Mouse (Mus musculus) thymus, postnatal 36 days (tissue): Measurements from ENCODE around the gene Aox2.
"Not testable (repeated sequence)": the region's sequence is repeated elsewhere in the genome, so short reads cannot be mapped to it uniquely, and the experiment has no call there.

Experiments
- DNase-seq, 2 experiments: peaks; one replicate each; pipeline ENCODE4 v3.0.0; 2022; ENCODE audit warnings: mixed read lengths in 2 of 2

Aox2 gene

GRCm38 (mm10) chr1:58353238-58353893 lies 75.2 kb downstream of the Aox2 start:
- DNase-seq: no peak

GRCm38 (mm10) chr1:58358958-58359901 lies 81.1 kb downstream of the Aox2 start:
- no peak for DNase-seq

- DNase-seq: no peak
Measured at GRCm38 (mm10) chr1:58362296-58362695, 84.2 kb downstream of the Aox2 start.

DNA sequence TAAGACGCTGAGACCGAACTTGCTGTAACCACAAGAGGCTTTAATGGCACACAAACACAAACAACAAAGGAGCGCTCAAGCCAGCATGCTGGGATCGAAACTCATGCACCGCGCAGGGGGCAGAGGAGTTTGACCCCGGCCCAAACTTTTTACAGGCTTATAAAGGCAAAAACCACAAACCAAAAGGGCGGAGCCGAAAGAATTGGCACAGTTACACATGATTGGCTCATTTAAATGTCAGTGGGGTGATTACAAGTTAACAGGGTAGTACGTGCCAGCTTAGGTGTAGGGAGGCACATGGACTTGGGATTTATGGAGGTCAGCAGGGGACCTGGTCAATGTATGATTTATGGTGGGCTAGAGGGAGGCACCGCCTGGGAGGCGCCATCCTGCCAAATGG lies 86.4 kb downstream of the Aox2 start:
- no peak for DNase-seq

DNA sequence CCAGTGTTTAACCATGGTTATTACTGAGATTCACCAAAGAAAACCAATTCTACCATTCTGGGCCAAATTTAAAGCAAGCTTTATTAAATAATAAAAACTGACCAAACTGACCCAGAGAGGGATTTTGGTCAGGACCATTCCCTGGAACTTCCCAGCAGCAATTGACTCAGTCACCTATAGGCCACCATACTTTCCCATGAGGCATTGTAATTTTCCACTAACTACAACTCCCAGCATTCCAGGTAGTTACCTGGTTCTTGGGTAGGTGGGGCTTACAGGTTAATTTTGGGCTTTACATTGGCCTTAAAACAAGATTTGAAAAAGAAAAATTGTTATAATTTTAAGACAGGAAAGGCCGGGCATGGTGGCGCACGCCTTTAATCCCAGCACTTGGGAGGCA lies 87.7 kb downstream of the Aox2 start:
- no peak for DNase-seq

- DNase-seq: no peak
Measured at GRCm38 (mm10) chr1:58366737-58367471, 88.8 kb downstream of the Aox2 start.

DNA sequence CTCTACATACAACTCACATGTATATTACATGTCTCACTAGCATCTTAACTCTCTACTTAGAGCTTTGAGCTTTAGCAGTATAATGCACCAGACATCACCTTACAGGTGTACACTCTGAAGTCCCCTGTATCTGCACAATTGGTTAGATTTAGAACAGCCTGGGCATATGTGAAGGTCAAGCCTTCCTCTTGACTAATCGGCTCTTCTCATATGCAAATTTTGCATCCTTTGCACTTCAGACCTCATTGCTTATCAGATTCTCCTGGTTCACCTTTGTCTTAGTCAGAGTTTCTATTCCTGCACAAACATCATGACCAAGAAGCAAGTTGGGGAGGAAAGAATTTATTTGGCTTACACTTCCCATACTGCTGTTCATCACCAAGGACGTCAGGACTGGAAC lies 91.6 kb downstream of the Aox2 start:
- DNase-seq: no peak

DNA sequence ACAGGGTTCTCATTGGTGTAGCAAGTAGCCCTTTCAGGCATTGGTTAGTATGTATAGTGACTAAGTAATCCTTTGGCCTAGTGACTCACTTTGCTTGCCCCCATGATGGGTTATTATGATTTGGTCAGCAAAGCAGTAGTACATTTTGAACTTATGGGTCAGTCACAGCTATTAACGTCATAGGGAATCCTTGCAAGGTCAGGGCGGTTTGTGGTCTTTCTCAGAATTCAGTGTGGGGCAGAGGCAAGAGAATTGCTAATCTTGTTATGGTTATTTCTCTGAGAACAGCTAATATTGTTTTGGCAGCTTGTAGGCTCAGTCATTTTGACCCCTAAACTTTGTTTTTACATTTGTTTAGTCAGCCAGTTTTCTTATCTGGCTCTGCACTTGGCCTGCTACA lies 96.1 kb downstream of the Aox2 start:
- DNase-seq: not testable (repeated sequence)

DNA sequence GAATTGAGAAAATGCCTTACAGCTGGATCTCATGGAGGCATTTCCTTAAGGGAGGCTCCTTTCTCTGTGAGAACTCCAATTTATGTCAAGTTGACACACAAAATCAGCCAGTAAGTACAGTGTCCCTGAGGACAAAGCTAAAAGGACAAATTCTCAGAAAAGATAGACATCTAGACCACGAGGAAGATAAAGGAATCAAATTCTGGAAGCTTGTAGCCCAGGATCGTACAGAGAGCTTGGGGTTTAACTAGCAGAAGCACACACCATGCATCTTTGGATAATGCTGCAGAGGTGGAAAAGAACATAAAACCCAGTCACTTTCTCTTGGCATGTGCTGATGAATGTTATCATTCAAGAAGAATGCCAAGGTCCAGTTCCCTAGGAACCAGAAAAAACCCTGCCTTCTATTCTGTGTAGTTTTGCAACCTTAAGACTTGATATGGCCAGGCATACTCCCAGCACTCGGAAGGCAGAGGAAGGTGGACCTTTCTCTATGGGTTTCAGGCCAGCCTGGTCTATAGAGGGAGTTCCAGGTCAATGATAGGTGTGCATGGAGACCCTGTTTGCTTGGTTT lies 97.5 kb downstream of the Aox2 start:
- DNase-seq: no peak

GRCm38 (mm10) chr1:58382586-58383281 lies 104.6 kb downstream of the Aox2 start:
- DNase-seq: no peak

GRCm38 (mm10) chr1:58391421-58392267 lies 113.5 kb downstream of the Aox2 start:
- no peak for DNase-seq

DNA sequence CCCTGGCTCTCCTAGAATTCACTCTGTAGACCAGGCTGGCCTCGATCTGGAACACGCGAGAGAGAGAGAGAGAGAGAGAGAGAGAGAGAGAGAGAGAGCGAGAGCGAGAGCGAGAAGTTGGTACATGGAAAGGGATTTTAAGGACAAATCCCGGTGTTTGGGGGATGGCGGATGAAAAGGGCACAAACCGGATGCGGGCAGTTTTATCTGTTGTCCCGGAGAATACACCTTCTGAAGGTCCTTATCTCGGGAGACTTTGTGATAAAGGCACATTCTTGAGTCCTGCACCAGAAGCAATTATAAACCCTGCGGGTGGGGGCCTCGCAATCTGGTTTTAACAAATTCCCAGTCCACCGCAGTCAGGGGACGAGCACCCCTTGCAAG lies 114.1 kb downstream of the Aox2 start:
- no peak for DNase-seq

- peak; percentile 93 to 96 for DNase-seq
Measured at GRCm38 (mm10) chr1:58392652-58393283, 114.6 kb downstream of the Aox2 start, which contains the start of gene Bzw1. TSS of gene Bzw1 (plus strand) at chr1:58392898.

GRCm38 (mm10) chr1:58393284-58394195 lies 115.4 kb downstream of the Aox2 start:
- peak; percentile 44 to 60 for DNase-seq

- DNase-seq: no peak
Measured at GRCm38 (mm10) chr1:58395341-58395740, 117.2 kb downstream of the Aox2 start.

GRCm38 (mm10) chr1:58396179-58396578 lies 118.1 kb downstream of the Aox2 start:
- DNase-seq: no peak

DNA sequence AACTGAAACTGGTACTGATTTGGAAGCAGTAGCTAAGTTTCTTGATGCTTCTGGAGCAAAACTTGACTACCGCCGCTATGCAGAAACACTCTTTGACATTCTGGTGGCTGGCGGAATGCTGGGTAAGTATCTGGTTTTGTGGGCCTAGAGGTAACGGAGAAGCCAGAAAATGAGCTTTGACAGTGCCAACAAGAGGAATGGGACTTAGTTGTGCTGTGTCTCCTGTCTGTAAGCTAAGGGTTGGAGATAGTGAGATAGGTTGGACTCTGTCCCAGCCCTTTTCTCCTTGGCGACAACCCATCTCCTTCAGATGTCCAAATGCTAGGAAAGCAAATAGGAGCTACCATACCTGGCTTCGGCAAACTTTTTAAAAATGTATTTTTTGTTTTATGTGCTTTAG lies 119.6 kb downstream of the Aox2 start:
- DNase-seq: no peak

DNA sequence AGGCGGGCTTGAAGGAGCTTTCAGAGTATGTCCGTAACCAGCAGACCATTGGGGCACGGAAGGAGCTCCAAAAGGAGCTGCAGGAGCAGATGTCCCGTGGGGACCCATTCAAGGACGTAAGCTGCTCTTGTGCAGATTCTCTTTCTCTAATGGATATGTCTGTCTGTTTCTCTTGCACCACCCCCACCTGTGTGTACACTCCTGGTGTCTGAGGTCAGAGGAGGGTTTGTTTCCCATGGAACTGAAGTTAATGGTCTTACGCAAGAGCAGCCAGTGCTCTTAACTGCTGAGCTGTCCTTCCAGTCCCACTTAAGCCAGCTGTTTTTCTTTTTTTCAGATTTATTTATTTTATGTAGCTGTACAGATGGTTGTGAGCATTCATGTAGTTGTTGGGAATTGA lies 123.3 kb downstream of the Aox2 start:
- DNase-seq: no peak

GRCm38 (mm10) chr1:58403745-58404144 lies 125.6 kb downstream of the Aox2 start:
- no peak for DNase-seq

DNA sequence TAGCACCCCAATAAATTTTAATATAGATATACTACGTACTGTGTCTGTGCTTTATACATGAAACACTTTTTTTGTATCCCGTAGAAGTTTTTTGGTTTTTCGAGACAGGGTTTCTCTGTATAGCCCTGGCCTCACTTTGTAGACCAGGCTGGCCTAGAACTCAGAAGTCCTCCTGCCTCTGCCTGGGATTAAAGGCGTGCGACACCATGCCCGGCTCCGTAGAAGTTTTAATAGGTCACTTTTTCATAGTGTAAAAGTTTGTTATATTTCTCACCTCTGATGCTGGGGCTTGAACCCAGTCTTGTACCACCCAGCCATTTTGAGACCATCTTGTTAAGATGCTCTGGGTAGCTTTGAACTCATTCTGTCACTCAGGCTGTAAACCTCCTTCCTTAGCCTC lies 129.2 kb downstream of the Aox2 start:
- no peak for DNase-seq
